Mouse (Mus musculus): ENCODE data around the gene Osbpl10.

Gene Osbpl10

DNA sequence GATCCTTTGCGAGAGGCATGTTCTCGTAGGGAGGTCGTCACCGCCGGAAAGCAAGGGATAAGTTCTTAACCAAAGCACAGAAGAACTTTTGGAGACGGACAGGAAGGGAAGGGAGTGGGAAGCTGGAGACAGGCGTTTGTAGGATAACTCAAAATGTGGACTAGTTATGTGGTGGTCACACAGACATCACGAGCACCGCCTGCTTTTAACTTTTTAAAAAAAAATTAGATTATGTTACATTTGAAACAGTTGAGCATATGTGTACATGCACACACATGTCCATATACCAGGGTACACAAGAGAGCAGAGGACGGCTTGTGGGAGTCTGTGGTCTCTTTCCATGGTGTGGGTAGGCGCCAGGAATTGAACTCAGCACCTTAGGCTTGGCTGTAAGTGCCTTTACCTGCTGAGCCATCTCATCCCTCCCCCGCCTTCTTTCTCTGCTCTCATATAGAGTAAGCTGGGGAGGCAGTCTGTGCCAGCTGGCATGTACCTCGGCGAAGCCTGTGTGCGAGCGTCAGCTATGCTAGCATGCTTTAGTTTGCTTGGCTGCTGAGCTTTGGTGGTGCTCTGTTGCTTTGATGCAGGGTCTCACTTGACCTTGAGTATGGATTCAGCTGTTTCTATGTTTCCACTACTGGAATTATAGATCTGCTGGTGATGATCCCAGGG, 4.5 kb downstream of the Osbpl10 start, which contains the start of gene Rps27rt:
Gene Rps27rt (minus strand): TSS at position 51 of the 672 bp plus-strand sequence.
- DNase-seq (ENCODE audit: extremely low read depth, insufficient read length, low spot score) = no peak

- no peak for DNase-seq (ENCODE audit: extremely low read depth, insufficient read length, low spot score)
These were observed 7.4 kb downstream of the Osbpl10 start for GRCm38 (mm10) chr9:114985741-114986140.

DNA sequence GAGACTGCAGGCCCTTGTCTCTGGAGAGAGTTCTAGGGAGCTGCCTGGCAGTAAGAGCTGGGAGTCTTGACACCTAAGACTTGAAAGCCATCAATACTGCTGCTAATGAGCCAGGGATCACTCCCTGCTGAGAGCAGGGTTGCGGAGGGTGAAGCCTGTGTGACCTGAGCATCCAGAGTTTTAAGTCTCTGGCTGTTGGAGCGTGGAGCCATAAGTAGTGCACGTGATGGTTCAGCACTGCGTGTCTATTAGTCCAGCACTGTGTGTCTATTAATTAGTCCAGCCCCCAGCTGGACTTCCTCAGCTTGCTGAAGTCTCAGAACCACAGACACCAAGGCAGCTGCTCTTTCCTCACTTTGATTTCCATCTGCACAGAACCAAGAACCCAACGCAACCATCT, 8.0 kb downstream of the Osbpl10 start:
- DNase-seq (ENCODE audit: extremely low read depth, insufficient read length, low spot score) = no peak

DNA sequence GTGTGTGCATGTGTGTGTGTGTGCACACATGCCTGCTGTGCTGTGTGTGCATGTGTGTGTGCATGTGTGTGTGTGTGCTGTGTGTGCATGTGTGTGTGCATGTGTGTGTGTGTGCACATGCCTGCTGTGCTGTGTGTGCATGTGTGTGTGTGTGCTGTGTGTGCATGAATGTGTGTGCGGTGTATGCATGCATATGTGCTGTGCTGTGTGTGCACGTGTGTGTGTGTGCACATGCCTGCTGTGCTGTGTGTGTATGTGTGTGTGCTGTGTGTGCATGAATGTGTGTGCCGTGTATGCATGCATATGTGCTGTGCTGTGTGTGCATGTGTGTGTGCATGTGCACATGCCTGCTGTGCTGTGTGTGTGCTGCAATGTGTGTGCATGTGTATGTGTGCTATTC, 9.7 kb downstream of the Osbpl10 start:
- DNase-seq (ENCODE audit: extremely low read depth, insufficient read length, low spot score) = no peak

GRCm38 (mm10) chr9:114988610-114989327, 10.4 kb downstream of the Osbpl10 start:
- DNase-seq (ENCODE audit: extremely low read depth, insufficient read length, low spot score) = no peak

GRCm38 (mm10) chr9:114990421-114990820, 12.1 kb downstream of the Osbpl10 start:
- no peak for DNase-seq (ENCODE audit: extremely low read depth, insufficient read length, low spot score)

DNA sequence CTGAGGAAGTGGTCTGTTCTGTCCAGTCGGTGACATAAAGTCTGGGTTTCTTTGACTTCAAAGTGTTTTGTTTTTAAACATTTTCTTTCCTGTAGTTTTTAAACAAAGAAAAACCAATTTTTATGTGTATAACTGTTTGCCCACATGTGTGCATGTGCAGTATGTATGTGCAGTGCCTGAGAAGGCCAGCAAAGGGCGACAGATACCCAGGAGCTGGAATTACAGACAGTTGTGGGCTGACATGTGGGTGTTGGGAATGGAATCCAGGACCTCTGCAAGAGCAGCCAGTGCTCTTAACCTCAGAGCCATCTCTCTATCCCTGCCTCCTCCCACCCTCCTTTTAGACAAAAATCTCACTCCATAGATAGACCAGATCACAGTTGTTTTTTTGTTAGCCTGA, 14.2 kb downstream of the Osbpl10 start:
- DNase-seq (ENCODE audit: extremely low read depth, insufficient read length, low spot score) = no peak

DNA sequence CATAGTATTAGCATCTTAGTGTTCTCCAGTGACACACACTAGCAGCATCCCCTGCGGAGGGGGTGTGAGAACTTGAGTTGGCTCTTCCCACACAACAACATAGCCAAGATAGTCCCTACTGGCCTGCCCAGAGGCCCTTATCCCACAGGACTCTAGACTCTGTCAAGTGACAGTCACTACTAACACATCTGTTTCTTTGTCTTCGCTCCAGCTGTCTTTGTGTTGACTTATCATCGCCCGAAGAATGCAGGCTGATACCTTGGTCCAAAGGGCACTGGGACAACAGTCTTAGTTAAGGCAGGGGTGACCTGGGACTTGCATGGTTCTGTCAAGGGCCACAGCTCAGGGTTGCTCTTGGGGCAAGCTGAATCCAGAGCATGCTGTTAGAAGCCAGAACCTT, 16.9 kb downstream of the Osbpl10 start:
- DNase-seq (ENCODE audit: extremely low read depth, insufficient read length, low spot score) = no peak

- DNase-seq (ENCODE audit: extremely low read depth, insufficient read length, low spot score) = no peak
These were observed 17.3 kb downstream of the Osbpl10 start for GRCm38 (mm10) chr9:114995716-114996115.

- no peak for DNase-seq (ENCODE audit: extremely low read depth, insufficient read length, low spot score)
These were observed 18.1 kb downstream of the Osbpl10 start for GRCm38 (mm10) chr9:114996489-114996888.

DNA sequence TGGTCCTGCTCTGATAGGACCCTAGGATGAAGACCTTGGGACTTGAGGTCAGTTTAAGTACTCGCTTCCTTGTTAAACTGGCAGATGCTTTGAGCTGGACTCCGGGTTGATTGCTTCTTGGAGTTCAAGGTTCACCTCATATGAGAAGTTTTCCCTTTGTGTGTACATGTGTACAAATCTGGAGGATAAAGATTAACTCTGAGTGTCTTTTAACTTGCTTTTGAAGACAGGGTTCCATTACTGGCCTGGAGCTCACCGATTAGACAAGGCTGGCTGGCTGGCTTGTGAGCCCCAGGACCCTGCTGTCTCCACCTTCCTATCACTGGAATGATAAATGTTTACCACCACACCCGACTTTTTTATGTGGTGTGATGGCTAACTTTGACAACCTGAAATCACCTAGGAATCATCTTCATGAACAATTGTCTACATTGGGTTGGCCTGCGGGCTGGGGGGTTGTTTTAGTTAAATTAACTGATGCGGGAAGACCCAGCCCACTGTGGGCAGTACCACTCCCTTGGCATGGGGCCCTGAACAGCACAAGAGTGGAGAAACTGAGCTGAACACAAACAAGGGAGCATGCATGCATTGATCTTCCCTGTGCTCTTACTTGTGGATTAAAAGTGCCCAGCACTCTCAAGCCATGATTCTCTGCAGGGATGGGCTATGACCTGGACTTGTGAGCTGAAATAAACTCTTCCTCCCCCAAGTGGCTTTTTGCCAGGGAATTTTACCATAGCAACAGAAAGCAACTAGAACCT, 20.8 kb downstream of the Osbpl10 start:
- no peak for DNase-seq (ENCODE audit: extremely low read depth, insufficient read length, low spot score)

DNA sequence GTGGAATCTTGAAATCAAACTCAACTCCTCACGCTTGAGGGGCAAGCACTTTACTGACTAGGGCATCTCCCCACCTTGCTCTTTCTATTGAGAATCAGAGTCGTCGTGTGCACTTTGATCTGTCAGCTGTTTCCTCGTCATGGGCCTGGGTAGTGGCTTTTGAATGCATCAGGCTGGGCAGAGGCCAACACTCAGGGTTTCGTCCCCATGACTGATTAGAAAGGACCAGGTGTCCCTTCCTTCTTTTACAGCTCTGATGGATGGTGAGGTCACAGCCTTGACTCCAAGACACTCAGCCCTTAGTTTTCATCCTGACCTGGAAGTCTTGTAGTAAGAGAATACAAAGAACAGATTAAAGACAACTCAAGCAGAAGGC, 21.4 kb downstream of the Osbpl10 start:
- DNase-seq (ENCODE audit: extremely low read depth, insufficient read length, low spot score) = no peak

DNA sequence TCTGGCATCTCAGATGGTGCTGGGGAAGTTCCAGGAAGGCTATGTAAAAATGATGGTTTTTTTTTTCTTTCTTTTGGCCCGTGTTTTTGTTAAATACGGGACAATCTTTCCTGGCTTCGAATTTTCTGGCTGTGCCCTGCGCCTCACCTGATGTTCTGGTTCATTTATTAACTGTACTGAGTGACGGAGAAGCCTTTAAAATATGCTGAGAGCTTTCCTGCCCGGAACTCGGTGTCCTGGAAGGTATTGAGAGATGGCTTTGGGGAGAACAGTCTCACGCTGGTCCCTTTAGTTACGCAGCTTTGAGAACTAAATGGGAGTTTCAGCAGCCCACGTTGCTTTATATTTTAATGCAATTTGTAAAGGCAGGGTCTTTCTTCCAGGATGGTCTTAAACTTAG, 27.1 kb downstream of the Osbpl10 start:
- no peak for DNase-seq (ENCODE audit: extremely low read depth, insufficient read length, low spot score)

GRCm38 (mm10) chr9:115007776-115008175, 29.4 kb downstream of the Osbpl10 start:
- no peak for DNase-seq (ENCODE audit: extremely low read depth, insufficient read length, low spot score)

DNA sequence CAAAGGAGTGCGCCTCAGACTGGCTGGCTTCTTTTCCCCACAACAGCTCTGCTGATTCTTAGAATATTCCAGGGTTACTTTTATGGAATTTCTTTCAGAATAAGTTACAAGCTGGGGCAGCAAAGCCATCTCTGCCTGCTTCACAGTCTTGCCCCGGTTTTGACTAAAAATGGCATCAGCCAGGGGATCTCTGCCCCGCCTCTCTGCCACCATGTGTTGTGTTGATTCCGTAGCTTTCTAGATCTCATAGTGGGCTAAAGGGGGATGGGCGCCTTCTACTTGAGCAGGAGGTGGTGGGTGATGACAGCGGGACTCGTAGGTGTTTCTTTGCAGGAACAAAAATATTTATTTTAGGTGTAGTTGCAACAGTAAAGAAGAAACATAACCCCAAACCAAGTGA, 29.8 kb downstream of the Osbpl10 start:
- no peak for DNase-seq (ENCODE audit: extremely low read depth, insufficient read length, low spot score)

GRCm38 (mm10) chr9:115012367-115012766, 34.0 kb downstream of the Osbpl10 start:
- DNase-seq (ENCODE audit: extremely low read depth, insufficient read length, low spot score) = no peak

GRCm38 (mm10) chr9:115020141-115020540, 41.8 kb downstream of the Osbpl10 start:
- DNase-seq (ENCODE audit: extremely low read depth, insufficient read length, low spot score) = no peak

GRCm38 (mm10) chr9:115021419-115021818, 43.0 kb downstream of the Osbpl10 start:
- DNase-seq (ENCODE audit: extremely low read depth, insufficient read length, low spot score) = no peak

DNA sequence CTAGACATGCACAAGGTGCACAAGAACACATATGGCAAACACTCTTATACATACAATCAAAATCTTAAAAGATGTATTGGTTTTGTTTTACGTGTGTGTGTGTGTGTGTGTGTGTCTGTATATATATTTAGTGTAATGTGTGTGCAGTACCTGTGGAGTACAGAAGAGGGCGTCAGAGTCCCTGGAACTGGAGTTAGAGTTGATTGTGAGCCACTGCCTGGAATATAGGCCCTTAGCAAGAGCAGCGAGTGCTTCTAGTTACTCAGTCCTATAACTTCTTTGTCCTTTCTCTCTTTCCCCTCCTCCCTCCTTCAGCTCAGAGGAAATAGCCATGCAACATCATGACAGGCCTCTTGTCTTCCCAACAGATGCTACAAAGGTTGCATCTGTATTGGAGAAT, 44.8 kb downstream of the Osbpl10 start:
- DNase-seq (ENCODE audit: extremely low read depth, insufficient read length, low spot score) = no peak

- no peak for DNase-seq (ENCODE audit: extremely low read depth, insufficient read length, low spot score)
These were observed 45.5 kb downstream of the Osbpl10 start for GRCm38 (mm10) chr9:115023708-115024383.

DNA sequence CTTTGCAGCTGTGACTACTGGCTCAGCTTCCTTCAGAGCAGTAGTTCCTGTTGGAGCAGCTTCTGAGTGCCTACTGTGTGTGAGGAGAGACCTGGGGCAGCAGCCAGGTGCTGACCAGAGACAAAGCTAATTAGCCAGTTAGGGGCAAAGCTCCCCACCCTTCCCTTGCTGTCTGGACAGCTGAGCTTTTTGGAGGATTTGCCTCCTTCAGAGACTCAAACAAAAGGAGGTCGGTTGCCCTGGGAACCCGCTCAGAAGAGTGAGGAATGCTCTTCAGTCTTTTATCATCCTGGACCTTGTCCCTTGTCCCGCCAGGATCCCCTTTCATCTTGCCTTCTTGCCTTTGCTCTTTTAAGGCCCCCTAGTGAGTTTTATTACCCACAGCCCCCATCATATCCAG, 50.9 kb downstream of the Osbpl10 start:
- no peak for DNase-seq (ENCODE audit: extremely low read depth, insufficient read length, low spot score)
